Mouse (Mus musculus): ENCODE results near the gene Pum3. TPM values are rescaled to one million over a fixed set of nuclear protein-coding genes. Genes with fewer than 3 reads are reported as not detected.

Pum3 gene
- total and polyA plus RNA-seq, 2 experiments: 13.2 to 14.3 TPM

DNA sequence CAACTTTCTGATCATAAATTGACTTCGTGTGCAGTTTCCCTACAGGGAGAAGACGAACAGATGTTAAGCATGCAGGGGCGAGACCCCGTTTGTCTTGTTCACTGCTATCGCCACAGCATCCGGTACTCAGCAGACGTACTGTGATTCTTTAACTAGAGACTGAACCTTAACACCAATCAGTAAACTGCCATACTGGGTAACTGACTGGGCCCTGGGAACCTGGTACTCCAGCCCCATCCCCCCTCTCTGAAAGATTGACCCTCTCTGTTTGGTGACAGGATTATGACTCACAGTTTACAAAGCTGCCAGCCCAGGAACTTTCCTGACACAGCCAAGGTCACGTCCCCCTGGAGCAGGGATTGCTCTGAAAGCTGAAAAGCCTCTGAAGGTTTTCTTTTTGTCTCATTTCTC lies 65.1 kb downstream of the Pum3 start:
- WGBS: 6% methylated on average over 8 of the region's 8 CpGs

DNA sequence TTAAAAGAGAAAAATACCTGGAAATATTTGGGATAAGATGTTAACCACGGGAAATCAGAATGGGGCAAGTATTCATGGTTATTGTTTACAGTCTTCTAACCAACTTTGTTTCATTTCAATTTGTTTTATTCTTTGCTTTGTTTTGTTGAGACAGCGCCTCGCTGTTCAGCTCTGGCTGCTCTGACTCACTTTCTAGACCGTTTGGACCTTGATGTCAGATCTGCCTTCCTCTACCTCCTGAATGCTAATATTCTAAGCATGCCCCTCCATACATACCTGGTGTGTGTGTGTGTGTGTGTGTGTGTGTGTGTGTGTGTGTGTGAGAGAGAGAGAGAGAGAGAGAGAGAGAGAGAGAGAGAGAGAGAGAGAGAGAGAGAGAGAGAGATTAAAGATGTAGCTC lies 65.7 kb downstream of the Pum3 start:
- WGBS: 23% methylated on average over 4 of the region's 4 CpGs
- Histone ChIP-seq H3K4me1 (ENCODE audit: control insufficient read depth, insufficient read depth, low read length) (peaks cover 3% of the 10 kb centered on the region), H3K27ac (replicated peaks; ENCODE audit: insufficient read depth, low read depth, low read length) (no peak overlapping the region), H3K79me2 (ENCODE audit: control insufficient read depth, insufficient read depth, low read length) (no peaks in the 10 kb centered on the region), H3K27me3 (ENCODE audit: control insufficient read depth, insufficient read depth, low read length) (no peaks in the 10 kb centered on the region), H3K9ac (ENCODE audit: low read depth, low read length) (no peak overlapping the region), H3K4me3 (ENCODE audit: insufficient read depth, low read depth, low read length) (no peak overlapping the region), H3K36me3 (ENCODE audit: control insufficient read depth, insufficient read depth, low read length) (no peaks in the 10 kb centered on the region)
- TF ChIP-seq CTCF (IDR thresholded peaks at IDR 0.05; ENCODE audit: low read depth, low read length) (no peak), POLR2A (IDR thresholded peaks at IDR 0.05; ENCODE audit: extremely low read depth, insufficient read depth, low read length) (no peak)
- no peak for DNase-seq (ENCODE audit: extremely low read depth, low read depth, low spot score)

More for the DNA sequence above, 65.1 kb downstream of the Pum3 start:
- TF ChIP-seq POLR2A (IDR thresholded peaks at IDR 0.05; ENCODE audit: extremely low read depth, insufficient read depth, low read length) (no peak), CTCF (IDR thresholded peaks at IDR 0.05; ENCODE audit: low read depth, low read length) (no peak)
- Histone ChIP-seq H3K4me3 (ENCODE audit: insufficient read depth, low read depth, low read length) (0 out of 2 replicates have a peak overlapping the region, but pooled peaks have one; percentile 15), H3K36me3 (ENCODE audit: control insufficient read depth, insufficient read depth, low read length) (no peaks in the 10 kb centered on the region), H3K27ac (replicated peaks; ENCODE audit: insufficient read depth, low read depth, low read length) (no peak overlapping the region), H3K79me2 (ENCODE audit: control insufficient read depth, insufficient read depth, low read length) (no peaks in the 10 kb centered on the region), H3K27me3 (ENCODE audit: control insufficient read depth, insufficient read depth, low read length) (no peaks in the 10 kb centered on the region), H3K4me1 (ENCODE audit: control insufficient read depth, insufficient read depth, low read length) (peaks cover 3% of the 10 kb centered on the region), H3K9ac (ENCODE audit: low read depth, low read length) (no peak overlapping the region)
- DNase-seq (ENCODE audit: extremely low read depth, low read depth, low spot score): peak; percentile 18

DNA sequence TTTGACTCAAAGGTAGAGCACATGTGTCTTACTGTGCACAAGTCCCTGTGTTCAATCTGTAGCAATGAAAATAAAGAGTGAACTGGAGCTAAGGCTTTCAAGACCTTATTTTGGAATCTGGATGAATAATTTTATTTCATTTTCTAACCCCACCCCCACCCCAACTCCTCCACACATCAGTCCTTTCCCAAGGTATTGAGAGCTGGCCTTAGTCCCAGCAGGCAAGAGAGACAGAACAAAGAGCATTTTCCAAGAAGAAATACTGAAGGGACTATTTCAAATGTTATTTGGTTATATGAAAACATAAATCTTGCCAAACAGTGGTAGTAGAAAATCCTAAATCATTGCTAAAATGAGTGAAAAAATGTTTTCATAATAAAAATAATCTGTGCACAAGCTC lies 69.2 kb downstream of the Pum3 start:
- Histone ChIP-seq H3K4me3 (ENCODE audit: insufficient read depth, low read depth, low read length) (no peak overlapping the region), H3K9ac (ENCODE audit: low read depth, low read length) (no peak overlapping the region), H3K79me2 (ENCODE audit: control insufficient read depth, insufficient read depth, low read length) (no peaks in the 10 kb centered on the region), H3K36me3 (ENCODE audit: control insufficient read depth, insufficient read depth, low read length) (no peaks in the 10 kb centered on the region), H3K27ac (replicated peaks; ENCODE audit: insufficient read depth, low read depth, low read length) (no peak overlapping the region), H3K4me1 (ENCODE audit: control insufficient read depth, insufficient read depth, low read length) (peaks cover 3% of the 10 kb centered on the region), H3K27me3 (ENCODE audit: control insufficient read depth, insufficient read depth, low read length) (no peaks in the 10 kb centered on the region)
- TF ChIP-seq CTCF (IDR thresholded peaks at IDR 0.05; ENCODE audit: low read depth, low read length) (no peak), POLR2A (IDR thresholded peaks at IDR 0.05; ENCODE audit: extremely low read depth, insufficient read depth, low read length) (no peak)
- DNase-seq (ENCODE audit: extremely low read depth, low read depth, low spot score): no peak

DNA sequence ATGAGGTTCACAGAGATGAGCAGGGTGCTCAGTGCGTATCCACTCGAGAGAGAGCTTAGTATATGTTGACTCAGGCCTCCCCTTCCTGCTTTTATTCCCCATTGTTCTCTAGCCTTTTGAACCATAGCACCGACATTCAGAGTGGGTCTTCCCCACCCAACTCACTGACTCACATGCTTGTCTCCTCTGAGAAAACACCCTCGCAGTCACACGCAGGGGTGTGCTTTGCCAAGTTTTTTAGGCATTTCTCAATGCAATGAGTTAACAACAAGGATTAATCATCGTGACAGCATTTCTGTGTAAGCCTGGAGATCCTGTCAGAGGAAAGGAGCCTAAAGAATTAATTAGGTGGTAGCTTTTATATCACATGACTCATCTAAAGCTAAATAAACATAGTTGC lies 77.9 kb downstream of the Pum3 start:
- Histone ChIP-seq H3K36me3 (ENCODE audit: control insufficient read depth, insufficient read depth, low read length) (no peaks in the 10 kb centered on the region), H3K27ac (replicated peaks; ENCODE audit: insufficient read depth, low read depth, low read length) (no peak overlapping the region), H3K79me2 (ENCODE audit: control insufficient read depth, insufficient read depth, low read length) (no peaks in the 10 kb centered on the region), H3K9ac (ENCODE audit: low read depth, low read length) (no peak overlapping the region), H3K4me3 (ENCODE audit: insufficient read depth, low read depth, low read length) (no peak overlapping the region), H3K27me3 (ENCODE audit: control insufficient read depth, insufficient read depth, low read length) (no peaks in the 10 kb centered on the region), H3K4me1 (ENCODE audit: control insufficient read depth, insufficient read depth, low read length) (no peaks in the 10 kb centered on the region)
- WGBS: 69% methylated on average over 6 of the region's 6 CpGs
- DNase-seq (ENCODE audit: extremely low read depth, low read depth, low spot score): no peak
- TF ChIP-seq CTCF (IDR thresholded peaks at IDR 0.05; ENCODE audit: low read depth, low read length): no peak
- TF ChIP-seq POLR2A (IDR thresholded peaks at IDR 0.05; ENCODE audit: extremely low read depth, insufficient read depth, low read length): no peak

DNA sequence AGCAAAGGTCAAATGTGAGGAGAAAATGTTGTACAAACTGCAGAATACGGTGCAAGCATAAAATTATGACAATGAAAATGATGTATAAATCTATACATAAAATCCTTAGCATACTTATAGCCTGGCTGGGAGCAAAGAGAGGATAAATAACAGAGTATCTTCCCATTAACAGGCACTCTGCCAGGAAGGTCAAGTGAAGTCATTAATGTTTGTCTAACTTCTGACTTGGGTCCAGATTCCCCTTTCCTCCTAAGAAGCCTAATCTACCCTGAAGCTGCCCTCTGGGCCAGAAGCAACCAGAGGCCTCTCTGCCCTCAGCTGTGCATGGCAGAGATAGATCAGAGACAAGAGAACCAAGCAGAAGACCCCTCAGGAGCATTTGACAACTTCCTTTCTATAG lies 83.1 kb downstream of the Pum3 start:
- Histone ChIP-seq H3K9ac (ENCODE audit: low read depth, low read length) (no peak overlapping the region), H3K36me3 (ENCODE audit: control insufficient read depth, insufficient read depth, low read length) (no peaks in the 10 kb centered on the region), H3K4me3 (ENCODE audit: insufficient read depth, low read depth, low read length) (no peak overlapping the region), H3K27me3 (ENCODE audit: control insufficient read depth, insufficient read depth, low read length) (peaks cover 6% of the 10 kb centered on the region), H3K4me1 (ENCODE audit: control insufficient read depth, insufficient read depth, low read length) (no peaks in the 10 kb centered on the region), H3K27ac (replicated peaks; ENCODE audit: insufficient read depth, low read depth, low read length) (no peak overlapping the region), H3K79me2 (ENCODE audit: control insufficient read depth, insufficient read depth, low read length) (no peaks in the 10 kb centered on the region)
- DNase-seq (ENCODE audit: extremely low read depth, low read depth, low spot score): no peak
- 94% methylated on average over 1 of the region's 1 CpGs for WGBS
- TF ChIP-seq POLR2A (IDR thresholded peaks at IDR 0.05; ENCODE audit: extremely low read depth, insufficient read depth, low read length) (no peak), CTCF (IDR thresholded peaks at IDR 0.05; ENCODE audit: low read depth, low read length) (no peak)

Other genes with a start within 250 kb of the Pum3 start
- gene Vldlr, start 213.3 kb downstream of the Pum3 start, total RNA-seq (2014; rRNA removed): 5.2 and 7.3 TPM in 2 replicates
- gene Vldlr, start 213.3 kb downstream of the Pum3 start, polyA plus RNA-seq (2012; rRNA removed): 3.8 and 9.1 TPM in 2 replicates
- not detected in 2 replicates for gene Kcnv2, start 107.2 kb downstream of the Pum3 start, total RNA-seq (2014; rRNA removed)
- not detected in 2 replicates for gene Kcnv2, start 107.2 kb downstream of the Pum3 start, polyA plus RNA-seq (2012; rRNA removed)

All from liver, adult 2 months (tissue).